Mouse (Mus musculus) thymus, postnatal 14 days (tissue): Measurements from ENCODE around the gene Rbms3.

Experiments used
- DNase-seq: peaks from one replicate; pipeline ENCODE4 v3.0.0; 2021

Rbms3 gene

GRCm38 (mm10) chr9:117172526-117172925 is 457.2 kb downstream of the Rbms3 start:
- DNase-seq = no peak

- DNase-seq = no peak
Measured at GRCm38 (mm10) chr9:117169196-117169595, 460.5 kb downstream of the Rbms3 start.

- no peak for DNase-seq
Measured at GRCm38 (mm10) chr9:117163143-117163542, 466.6 kb downstream of the Rbms3 start.

- DNase-seq = no peak
Measured at GRCm38 (mm10) chr9:117161150-117161549, 468.6 kb downstream of the Rbms3 start.

- no peak for DNase-seq
Measured at GRCm38 (mm10) chr9:117156330-117156905, 473.3 kb downstream of the Rbms3 start.

- DNase-seq = no peak
Measured at GRCm38 (mm10) chr9:117154590-117154989, 475.1 kb downstream of the Rbms3 start.

- DNase-seq = peak; percentile 61
Measured at GRCm38 (mm10) chr9:117153686-117154274, 475.9 kb downstream of the Rbms3 start.

- DNase-seq = no peak
Measured at GRCm38 (mm10) chr9:117151951-117152350, 477.8 kb downstream of the Rbms3 start.

GRCm38 (mm10) chr9:117144057-117144723 is 485.5 kb downstream of the Rbms3 start:
- no peak for DNase-seq

GRCm38 (mm10) chr9:117139971-117140370 is 489.7 kb downstream of the Rbms3 start:
- DNase-seq = no peak

- no peak for DNase-seq
Measured at GRCm38 (mm10) chr9:117136410-117136809, 493.3 kb downstream of the Rbms3 start.

GRCm38 (mm10) chr9:117134043-117134442 is 495.7 kb downstream of the Rbms3 start:
- no peak for DNase-seq

- no peak for DNase-seq
Measured at GRCm38 (mm10) chr9:117126816-117127215, 502.9 kb downstream of the Rbms3 start.

GRCm38 (mm10) chr9:117125844-117126243 is 503.9 kb downstream of the Rbms3 start:
- no peak for DNase-seq

GRCm38 (mm10) chr9:117121572-117121971 is 508.1 kb downstream of the Rbms3 start:
- DNase-seq = no peak

- DNase-seq = no peak
Measured at GRCm38 (mm10) chr9:117117181-117117729, 512.5 kb downstream of the Rbms3 start.

- DNase-seq = no peak
Measured at GRCm38 (mm10) chr9:117115609-117116008, 514.1 kb downstream of the Rbms3 start.

GRCm38 (mm10) chr9:117113592-117113991 is 516.1 kb downstream of the Rbms3 start:
- no peak for DNase-seq

- no peak for DNase-seq
Measured at GRCm38 (mm10) chr9:117107926-117108325, 521.8 kb downstream of the Rbms3 start.

GRCm38 (mm10) chr9:117102198-117102930 is 527.3 kb downstream of the Rbms3 start:
- DNase-seq = no peak

- no peak for DNase-seq
Measured at GRCm38 (mm10) chr9:117100181-117100580, 529.5 kb downstream of the Rbms3 start.

GRCm38 (mm10) chr9:117093551-117093950 is 536.2 kb downstream of the Rbms3 start:
- no peak for DNase-seq

GRCm38 (mm10) chr9:117092177-117092555 is 537.5 kb downstream of the Rbms3 start:
- no peak for DNase-seq
